9 mouse cellular contexts compared by ENCODE assay signal in the genomic region with DNA sequence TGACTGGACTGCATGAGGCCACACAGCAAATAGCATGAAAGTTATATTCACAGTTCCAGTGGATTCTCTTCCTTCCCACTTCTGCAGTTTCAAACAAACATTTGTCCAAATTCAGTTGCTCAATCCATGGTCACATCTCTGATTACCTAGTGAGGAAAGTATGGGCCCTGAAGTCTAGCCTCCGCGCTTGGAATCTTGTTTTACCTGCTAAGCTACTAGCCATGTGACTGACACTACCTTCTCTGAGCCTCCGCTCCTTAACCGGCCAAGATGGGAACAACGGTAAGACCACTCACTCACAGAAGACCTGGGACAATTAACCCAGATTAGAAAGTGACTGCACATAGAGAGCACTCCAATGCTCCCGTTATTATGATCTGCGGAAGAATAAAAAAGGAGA. TPM values are rescaled to one million over a fixed set of nuclear protein-coding genes. Genes with fewer than 3 reads are reported as not detected.
DNase-seq lines count a peak whose midpoint lies in the region; ATAC-seq and TF ChIP-seq lines count a peak whose summit lies in the region.
"Had no signal": no experiment of that assay in that cellular context is flagged by ENCODE, and none has a peak within 500 bp of the region (broad histone marks: within the 10 kb centered on the region; RNA-seq: fewer than 3 reads in every experiment).

No protein-coding gene starts in this region.

- intact Hi-C loops in heart, postnatal 10 days (cut with DNase I), result no loop called here

- no peak for DNase-seq in heart, postnatal 10 days
- DNase-seq in T-cell, adult 2 months (ENCODE audit: low spot score), result no peak
- no peak for DNase-seq in embryo, embryonic 9.5 days (ENCODE audit: extremely low spot score)

- no peaks in the 10 kb centered on the region for H3K9me3 ChIP-seq in heart, embryonic 12.5 days (replicated peaks)
- no peaks in the 10 kb centered on the region for H3K9me3 ChIP-seq in embryonic facial prominence, embryonic 13.5 days
- no peaks in the 10 kb centered on the region for H3K9me3 ChIP-seq in intestine, postnatal 0 days (ENCODE audit: control insufficient read depth)
- no peaks in the 10 kb centered on the region for H3K9me3 ChIP-seq in midbrain, embryonic 13.5 days

- peak overlapping the region; percentile 78 for H3K9ac ChIP-seq in heart, embryonic 12.5 days
- peak overlapping the region; percentile 68 for H3K9ac ChIP-seq in embryonic facial prominence, embryonic 13.5 days
- peak overlapping the region; percentile 72 for H3K9ac ChIP-seq in intestine, postnatal 0 days (ENCODE audit: low read depth, low read length)
- H3K9ac ChIP-seq in midbrain, embryonic 13.5 days (replicated peaks), result no peak overlapping the region; the same call in 1 of the 2 replicates

- H3K4me3 ChIP-seq in heart, embryonic 12.5 days, result peak overlapping the region; percentile 56
- peak overlapping the region; percentile 43 for H3K4me3 ChIP-seq in embryonic facial prominence, embryonic 13.5 days
- H3K4me3 ChIP-seq in intestine, postnatal 0 days (ENCODE audit: low read depth, low read length), result peak overlapping the region; percentile 56
- peak overlapping the region; percentile 37 for H3K4me3 ChIP-seq in midbrain, embryonic 13.5 days (replicated peaks)

- H3K4me2 ChIP-seq in heart, embryonic 12.5 days, result peak overlapping the region; percentile 81
- H3K4me2 ChIP-seq in embryonic facial prominence, embryonic 13.5 days, result peak overlapping the region; percentile 63
- H3K4me2 ChIP-seq in intestine, postnatal 0 days (replicated peaks; ENCODE audit: low read depth), result peak overlapping the region; percentile 76
- H3K4me2 ChIP-seq in midbrain, embryonic 13.5 days (replicated peaks), result peak overlapping the region; percentile 57

- H3K36me3 ChIP-seq in heart, embryonic 12.5 days, result no peaks in the 10 kb centered on the region
- no peaks in the 10 kb centered on the region for H3K36me3 ChIP-seq in embryonic facial prominence, embryonic 13.5 days
- H3K36me3 ChIP-seq in intestine, postnatal 0 days (ENCODE audit: control insufficient read depth, insufficient read depth), result peaks cover 4% of the 10 kb centered on the region; the same call in 1 of the 2 replicates
- H3K36me3 ChIP-seq in midbrain, embryonic 13.5 days, result no peaks in the 10 kb centered on the region

- peaks cover 33% of the 10 kb centered on the region for H3K4me1 ChIP-seq in heart, embryonic 12.5 days (replicated peaks)
- H3K4me1 ChIP-seq in embryonic facial prominence, embryonic 13.5 days, result peaks cover 10% of the 10 kb centered on the region
- 0 out of 2 replicates have a peak, but pooled peaks cover 3% of the 10 kb centered on the region for H3K4me1 ChIP-seq in intestine, postnatal 0 days (replicated peaks; ENCODE audit: control insufficient read depth, insufficient read depth, low read length)
- peaks cover 9% of the 10 kb centered on the region; the same call in 1 of the 2 replicates for H3K4me1 ChIP-seq in midbrain, embryonic 13.5 days (replicated peaks)

- no peak for ATAC-seq in heart, embryonic 12.5 days (ENCODE audit: insufficient number of reproducible peaks, low FRiP score)
- ATAC-seq in embryonic facial prominence, embryonic 13.5 days (ENCODE audit: insufficient number of reproducible peaks, insufficient read depth, low FRiP score, low TSS enrichment, low read depth), result no peak
- peak; percentile 45; the same call in 1 of the 2 replicates for ATAC-seq in intestine, postnatal 0 days
- ATAC-seq in midbrain, embryonic 13.5 days, result no peak
- ATAC-seq in CD4-positive, CD25-positive, alpha-beta regulatory T cell, adult 4 months, result no peak

- H3K27me3 ChIP-seq in heart, embryonic 12.5 days (replicated peaks), result no peaks in the 10 kb centered on the region
- H3K27me3 ChIP-seq in embryonic facial prominence, embryonic 13.5 days, result peaks cover 14% of the 10 kb centered on the region
- no peaks in the 10 kb centered on the region for H3K27me3 ChIP-seq in intestine, postnatal 0 days (replicated peaks; ENCODE audit: control insufficient read depth, insufficient read depth, low read length)
- peaks cover 13% of the 10 kb centered on the region; the same call in 1 of the 2 replicates for H3K27me3 ChIP-seq in midbrain, embryonic 13.5 days

- WGBS in heart, embryonic 12.5 days, result 17% methylated on average over 7 of the region's 7 CpGs
- WGBS in embryonic facial prominence, embryonic 13.5 days, result 13% methylated on average over 7 of the region's 7 CpGs
- 7% methylated on average over 7 of the region's 7 CpGs for WGBS in intestine, postnatal 0 days
- 15% methylated on average over 7 of the region's 7 CpGs for WGBS in midbrain, embryonic 13.5 days

- no peak for TF ChIP-seq CTCF in intestine, postnatal 0 days (IDR thresholded peaks at IDR 0.05; ENCODE audit: low read depth)

- H3K27ac ChIP-seq in heart, embryonic 12.5 days (ENCODE audit: poor library complexity, severe bottlenecking), result peak overlapping the region; percentile 75
- peak overlapping the region; percentile 83 for H3K27ac ChIP-seq in embryonic facial prominence, embryonic 13.5 days
- peak overlapping the region; percentile 96 for H3K27ac ChIP-seq in intestine, postnatal 0 days (ENCODE audit: low read depth, low read length)
- H3K27ac ChIP-seq in midbrain, embryonic 13.5 days, result no peak overlapping the region

RNA-seq across cellular contexts. Expression of gene 2310030G06Rik, which starts 0.5 kb away (rescaled TPM):
- polyA plus RNA-seq in heart, embryonic 12.5 days (2016; fragmentation: Nextera tagmentation; extraction: Ambion mirVana), result 9.5 and 13.2 TPM in 2 replicates
- 1 to 10 TPM; 3.6 to 5.6 TPM for total RNA-seq in heart, postnatal 10 days (2021)
- polyA plus RNA-seq in embryonic facial prominence, embryonic 13.5 days (2015; fragmentation: Nextera tagmentation; extraction: Ambion mirVana), result 6.0 and 6.7 TPM in 2 replicates
- polyA plus RNA-seq in intestine, postnatal 0 days (2015; fragmentation: Nextera tagmentation; extraction: Ambion mirVana), result 45.3 and 50.2 TPM in 2 replicates
- 0.50 and 1.1 TPM in 2 replicates for polyA plus RNA-seq in midbrain, embryonic 13.5 days (2015; fragmentation: Nextera tagmentation; extraction: Ambion mirVana)
- polyA plus RNA-seq in CD4-positive, CD25-positive, alpha-beta regulatory T cell, adult 4 months (2017; shearing (Covaris generic)), result not detected
- total RNA-seq: common myeloid progenitor, adult 5-6 weeks had no signal

RNA-seq across cellular contexts. Expression of gene Cryab, which starts 5.3 kb away (rescaled TPM):
- polyA plus RNA-seq in heart, embryonic 12.5 days (2016; fragmentation: Nextera tagmentation; extraction: Ambion mirVana), result 1,032 and 1,048 TPM in 2 replicates
- total RNA-seq in heart, postnatal 10 days (2021), result 1,000 to 10,000 TPM; 1,315 to 1,426 TPM
- polyA plus RNA-seq in embryonic facial prominence, embryonic 13.5 days (2015; fragmentation: Nextera tagmentation; extraction: Ambion mirVana), result 17.1 and 21.3 TPM in 2 replicates
- polyA plus RNA-seq in intestine, postnatal 0 days (2015; fragmentation: Nextera tagmentation; extraction: Ambion mirVana), result 80.4 and 83.2 TPM in 2 replicates
- 3.5 and 4.0 TPM in 2 replicates for polyA plus RNA-seq in midbrain, embryonic 13.5 days (2015; fragmentation: Nextera tagmentation; extraction: Ambion mirVana)
- not detected for polyA plus RNA-seq in CD4-positive, CD25-positive, alpha-beta regulatory T cell, adult 4 months (2017; shearing (Covaris generic))

RNA-seq across cellular contexts. Expression of gene Hspb2, which starts 6.3 kb away (rescaled TPM):
- 284 and 285 TPM in 2 replicates for polyA plus RNA-seq in heart, embryonic 12.5 days (2016; fragmentation: Nextera tagmentation; extraction: Ambion mirVana)
- 100 to 1,000 TPM; 119 to 133 TPM for total RNA-seq in heart, postnatal 10 days (2021)
- polyA plus RNA-seq in embryonic facial prominence, embryonic 13.5 days (2015; fragmentation: Nextera tagmentation; extraction: Ambion mirVana), result 4.8 and 5.7 TPM in 2 replicates
- polyA plus RNA-seq in intestine, postnatal 0 days (2015; fragmentation: Nextera tagmentation; extraction: Ambion mirVana), result 10.3 and 10.4 TPM in 2 replicates
- 0.42 and 0.54 TPM in 2 replicates for polyA plus RNA-seq in midbrain, embryonic 13.5 days (2015; fragmentation: Nextera tagmentation; extraction: Ambion mirVana)
- not detected for polyA plus RNA-seq in CD4-positive, CD25-positive, alpha-beta regulatory T cell, adult 4 months (2017; shearing (Covaris generic))
- total RNA-seq: common myeloid progenitor, adult 5-6 weeks had no signal

RNA-seq across cellular contexts. Expression of gene Dixdc1, which starts 6.5 kb away (rescaled TPM):
- 9.2 and 10.8 TPM in 2 replicates for polyA plus RNA-seq in heart, embryonic 12.5 days (2016; fragmentation: Nextera tagmentation; extraction: Ambion mirVana)
- total RNA-seq in heart, postnatal 10 days (2021), result 1 to 10 TPM; 7.4 to 7.7 TPM
- polyA plus RNA-seq in embryonic facial prominence, embryonic 13.5 days (2015; fragmentation: Nextera tagmentation; extraction: Ambion mirVana), result 22.6 and 23.3 TPM in 2 replicates
- polyA plus RNA-seq in intestine, postnatal 0 days (2015; fragmentation: Nextera tagmentation; extraction: Ambion mirVana), result 2.4 and 2.9 TPM in 2 replicates
- 33.4 and 36.6 TPM in 2 replicates for polyA plus RNA-seq in midbrain, embryonic 13.5 days (2015; fragmentation: Nextera tagmentation; extraction: Ambion mirVana)
- under 1 TPM in 1 of 2 experiments, not detected in 1; 0.19 TPM for polyA plus RNA-seq in CD4-positive, CD25-positive, alpha-beta regulatory T cell, adult 4 months (2017; shearing (Covaris generic))
- total RNA-seq: common myeloid progenitor, adult 5-6 weeks had no signal

RNA-seq across cellular contexts. Expression of gene Fdxacb1, which starts 22.2 kb away (rescaled TPM):
- polyA plus RNA-seq in heart, embryonic 12.5 days (2016; fragmentation: Nextera tagmentation; extraction: Ambion mirVana), result 8.0 and 10.3 TPM in 2 replicates
- total RNA-seq in heart, postnatal 10 days (2021), result 1 to 10 TPM; 6.6 to 6.9 TPM
- 11.1 and 12.4 TPM in 2 replicates for polyA plus RNA-seq in embryonic facial prominence, embryonic 13.5 days (2015; fragmentation: Nextera tagmentation; extraction: Ambion mirVana)
- 5.1 and 6.1 TPM in 2 replicates for polyA plus RNA-seq in intestine, postnatal 0 days (2015; fragmentation: Nextera tagmentation; extraction: Ambion mirVana)
- polyA plus RNA-seq in midbrain, embryonic 13.5 days (2015; fragmentation: Nextera tagmentation; extraction: Ambion mirVana), result 11.5 and 14.3 TPM in 2 replicates
- polyA plus RNA-seq in CD4-positive, CD25-positive, alpha-beta regulatory T cell, adult 4 months (2017; shearing (Covaris generic)), result 10 to 100 TPM in 1 of 2 experiments, 1 to 10 TPM in 1; 6.5 to 17.9 TPM

Comparison
In these comparisons a context has a peak if more than half of its experiments do, and no peak if none do; other contexts are left out.
1. RNA of gene Cryab, which starts 5.3 kb away (polyA plus RNA-seq): 1,032 to 1,048 TPM in heart, embryonic 12.5 days; 80.4 to 83.2 TPM in intestine, postnatal 0 days, 17.1 to 21.3 TPM in embryonic facial prominence, embryonic 13.5 days, 3.5 to 4.0 TPM in midbrain, embryonic 13.5 days and not detected in CD4-positive, CD25-positive, alpha-beta regulatory T cell, adult 4 months; every median in the first group is over 10 times any median in the second.
2. RNA of gene Hspb2, which starts 6.3 kb away (polyA plus RNA-seq): 284 to 285 TPM in heart, embryonic 12.5 days; 10.3 to 10.4 TPM in intestine, postnatal 0 days, 4.8 to 5.7 TPM in embryonic facial prominence, embryonic 13.5 days, 0.42 to 0.54 TPM in midbrain, embryonic 13.5 days and not detected in CD4-positive, CD25-positive, alpha-beta regulatory T cell, adult 4 months; every median in the first group is over 10 times any median in the second.
3. Peak in every context shown above with its lines, with median percentiles within 50 percentile points of each other: H3K4me2 ChIP-seq and H3K4me3 ChIP-seq.